Mouse (Mus musculus) lung, adult 2 months (tissue): ENCODE measurements around the gene Fgf5. TPM values are rescaled to one million over a fixed set of nuclear protein-coding genes. Genes with fewer than 3 reads are reported as not detected.

Source experiments
- DNase-seq: peaks from one replicate; pipeline ENCODE4 v3.0.0; 2022
- H3K4me1 ChIP-seq: fragments of 200-500 bp; 2 replicates; pipeline ENCODE4 v1.6.1; 2011; ENCODE audit warnings: low read length; ENCODE audit not compliant: control insufficient read depth, insufficient read depth
- H3K4me3 ChIP-seq: fragments of 200-500 bp; replicated peaks from 2 replicates; pipeline ENCODE3; 2011; ENCODE audit warnings: low read depth, mild to moderate bottlenecking, control low read depth, low read length; ENCODE audit errors: extremely low read depth
- CTCF ChIP-seq: fragments of 200-500 bp; IDR thresholded peaks from 2 replicates; pipeline ENCODE4 v1.5.1; 2011; ENCODE audit warnings: mild to moderate bottlenecking, low read length, control low read depth; ENCODE audit not compliant: insufficient read depth
- POLR2A ChIP-seq: fragments of 200-500 bp; IDR thresholded peaks from 2 replicates; pipeline ENCODE4 v1.6.1; 2011; ENCODE audit warnings: low read depth, mild to moderate bottlenecking, control low read depth, low read length, borderline replicate concordance; ENCODE audit errors: extremely low read depth
- WGBS: fragments of 180-500 bp; shearing (Covaris S2); methylation state at CpG from one replicate; pipeline ENCODE4 v1.1.7; 2018; 5-methylcytosine and 5-hydroxymethylcytosine counted together
- polyA plus RNA-seq: library from polyadenylated mRNA; depleted of rRNA; stranded (reverse); fragments of >200 nt; gene quantifications from 2 replicates; pipeline ENCODE4 v1.2.3, GENCODE M21; 2012

The Fgf5 gene
- polyA plus RNA-seq, 1 experiment = not detected

DNA sequence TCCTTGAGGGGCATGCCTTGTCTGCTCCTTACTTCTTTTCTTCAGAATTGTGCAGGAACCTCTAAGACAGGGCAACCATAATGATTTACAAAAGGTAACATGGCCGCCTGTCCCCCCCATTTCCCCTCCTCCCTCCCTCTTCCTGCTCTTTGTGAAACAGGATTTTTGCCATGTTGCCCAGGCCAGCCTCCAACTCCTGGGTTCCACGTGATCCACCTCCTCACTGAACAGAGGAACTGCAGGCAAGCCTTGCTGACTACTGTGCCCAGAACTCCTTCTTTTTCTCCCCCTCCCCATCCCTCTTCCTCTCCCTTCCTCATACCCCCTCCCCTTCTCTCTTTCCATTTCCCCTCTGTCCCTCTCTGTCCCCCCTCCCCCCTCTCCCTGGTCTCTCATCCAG is 6.5 kb upstream of the Fgf5 start:
- 40% methylated on average over 2 of the region's 2 CpGs for WGBS
- TF ChIP-seq POLR2A (no peak), CTCF (no peak)
- Histone ChIP-seq H3K4me1 (no peaks in the 10 kb centered on the region), H3K4me3 (no peak overlapping the region)
- no peak for DNase-seq

DNA sequence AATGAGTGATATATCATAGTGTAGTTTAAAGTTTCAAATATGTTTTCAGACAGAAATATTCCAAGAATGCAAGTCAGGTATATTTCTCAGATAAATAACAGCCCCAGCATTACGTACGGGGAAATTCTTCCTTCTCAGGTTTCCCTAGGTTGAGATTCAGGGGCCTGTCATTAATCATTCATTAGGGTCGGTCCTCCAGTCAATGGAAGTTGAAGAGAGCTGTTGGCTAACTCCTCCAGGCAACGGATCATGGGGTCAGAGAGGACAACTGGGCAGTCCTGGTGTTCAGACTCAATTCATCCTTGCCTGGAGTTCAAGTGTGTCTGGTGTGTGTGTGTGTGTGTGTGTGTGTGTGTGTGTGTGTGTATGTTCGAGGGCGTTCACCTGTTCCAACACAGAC is 837 bp upstream of the Fgf5 start:
- WGBS = 29% methylated on average over 6 of the region's 6 CpGs
- Histone ChIP-seq H3K4me1 (no peaks in the 10 kb centered on the region), H3K4me3 (no peak overlapping the region)
- TF ChIP-seq POLR2A (no peak), CTCF (no peak)
- DNase-seq = no peak

DNA sequence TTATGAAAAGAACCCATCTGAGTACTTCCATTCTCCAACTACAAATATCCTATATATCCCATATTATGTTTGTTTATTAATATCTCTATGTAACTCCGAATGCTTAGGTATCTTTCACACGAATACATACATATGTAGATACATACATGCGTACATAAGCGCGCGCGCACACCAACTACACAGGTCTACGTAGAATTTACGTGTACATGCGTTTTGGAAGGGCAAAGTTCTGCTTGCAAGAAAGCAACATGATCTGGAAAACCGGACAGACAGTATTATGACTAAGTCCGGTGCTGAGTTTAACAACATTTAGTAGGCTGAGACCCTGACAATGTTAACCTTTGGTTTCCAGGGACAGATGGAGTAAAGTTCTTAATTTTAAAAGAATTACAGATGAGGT is 1.2 kb downstream of the Fgf5 start:
- Histone ChIP-seq H3K4me1 (no peaks in the 10 kb centered on the region), H3K4me3 (no peak overlapping the region)
- WGBS = 12% methylated on average over 12 of the region's 12 CpGs
- TF ChIP-seq CTCF = no peak
- TF ChIP-seq POLR2A = no peak
- DNase-seq = no peak

DNA sequence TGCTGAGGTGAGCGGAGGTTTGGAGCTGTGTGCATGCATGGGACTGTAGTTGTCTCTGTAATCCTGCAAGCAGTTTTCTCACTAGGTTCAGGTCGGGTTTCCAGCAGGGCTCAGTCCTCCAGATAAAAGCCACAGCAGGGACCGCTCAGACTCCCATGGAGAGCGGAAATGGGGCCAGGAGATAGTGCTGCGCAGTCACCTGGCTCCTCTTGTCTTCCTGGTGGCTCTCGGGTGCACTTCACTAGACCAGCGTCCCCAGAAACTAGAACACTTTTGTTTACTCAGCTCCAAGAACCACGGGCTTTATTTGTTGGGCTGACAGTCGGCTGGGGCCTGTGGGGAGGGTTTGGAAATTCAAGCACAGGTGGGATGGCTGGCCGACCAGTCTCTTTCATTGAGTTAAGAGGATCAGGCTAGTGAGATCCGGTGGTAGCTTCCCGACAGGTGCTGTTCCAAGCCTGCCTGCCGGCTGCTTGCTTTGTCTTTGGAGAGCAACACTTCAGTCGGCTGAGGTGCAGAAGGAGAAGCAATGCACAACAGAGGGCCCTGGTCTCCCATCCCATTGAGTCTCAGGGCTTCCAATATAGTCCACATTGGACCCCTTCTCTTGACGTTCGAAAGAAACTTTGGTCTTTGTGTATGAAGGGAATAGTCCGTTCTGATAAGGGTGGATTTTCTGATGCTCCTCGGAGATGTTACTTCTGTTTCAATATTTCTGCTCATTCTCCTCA is 1.9 kb downstream of the Fgf5 start:
- DNase-seq = no peak
- TF ChIP-seq POLR2A (no peak), CTCF (no peak)
- WGBS = 21% methylated on average over 18 of the region's 18 CpGs
- H3K4me1 ChIP-seq = no peaks in the 10 kb centered on the region
- H3K4me3 ChIP-seq = no peak overlapping the region

DNA sequence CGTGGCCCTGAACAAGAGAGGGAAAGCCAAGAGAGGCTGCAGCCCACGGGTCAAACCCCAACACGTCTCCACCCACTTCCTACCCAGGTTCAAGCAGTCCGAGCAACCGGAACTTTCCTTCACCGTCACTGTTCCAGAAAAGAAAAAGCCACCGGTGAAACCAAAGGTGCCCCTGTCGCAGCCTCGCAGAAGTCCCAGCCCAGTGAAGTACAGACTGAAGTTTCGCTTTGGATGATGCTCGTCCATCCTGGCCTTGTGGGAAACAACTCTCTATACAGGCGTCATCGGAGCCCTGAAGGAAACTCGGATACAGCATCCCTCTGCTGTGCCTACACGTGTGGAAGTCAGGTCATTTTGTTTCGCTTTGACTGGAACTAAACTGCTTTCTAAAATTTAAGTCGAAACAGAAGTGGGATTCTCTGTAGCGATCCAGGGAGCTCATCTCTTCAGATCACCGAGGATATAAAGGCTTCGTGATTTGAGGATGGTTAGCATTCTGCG is 21.4 kb downstream of the Fgf5 start:
- WGBS = 86% methylated on average over 21 of the region's 21 CpGs
- Histone ChIP-seq H3K4me1 (no peaks in the 10 kb centered on the region), H3K4me3 (no peak overlapping the region)
- TF ChIP-seq POLR2A (no peak), CTCF (no peak)
- no peak for DNase-seq

DNA sequence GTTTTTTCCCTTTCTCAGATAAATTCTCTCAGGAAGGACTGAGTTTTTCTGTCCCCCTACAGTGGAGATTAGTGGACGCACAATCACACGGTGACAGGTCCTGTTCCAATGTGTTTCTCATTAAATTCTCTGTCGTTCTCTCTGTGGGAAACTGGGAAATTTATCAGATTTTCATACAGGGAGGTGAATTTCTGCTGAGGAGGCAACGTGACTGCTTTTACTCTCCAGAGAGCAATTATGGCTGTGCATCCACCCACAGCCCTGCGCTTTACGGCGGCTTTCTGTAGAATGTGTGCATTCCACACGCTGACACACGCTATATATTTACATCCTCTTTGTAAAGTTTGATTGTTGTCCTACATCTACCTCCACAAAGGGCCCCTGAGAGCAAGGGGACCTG is 28.0 kb downstream of the Fgf5 start:
- Histone ChIP-seq H3K4me1 (no peaks in the 10 kb centered on the region), H3K4me3 (no peak overlapping the region)
- DNase-seq = no peak
- TF ChIP-seq POLR2A (no peak), CTCF (no peak)
- 61% methylated on average over 9 of the region's 9 CpGs for WGBS

DNA sequence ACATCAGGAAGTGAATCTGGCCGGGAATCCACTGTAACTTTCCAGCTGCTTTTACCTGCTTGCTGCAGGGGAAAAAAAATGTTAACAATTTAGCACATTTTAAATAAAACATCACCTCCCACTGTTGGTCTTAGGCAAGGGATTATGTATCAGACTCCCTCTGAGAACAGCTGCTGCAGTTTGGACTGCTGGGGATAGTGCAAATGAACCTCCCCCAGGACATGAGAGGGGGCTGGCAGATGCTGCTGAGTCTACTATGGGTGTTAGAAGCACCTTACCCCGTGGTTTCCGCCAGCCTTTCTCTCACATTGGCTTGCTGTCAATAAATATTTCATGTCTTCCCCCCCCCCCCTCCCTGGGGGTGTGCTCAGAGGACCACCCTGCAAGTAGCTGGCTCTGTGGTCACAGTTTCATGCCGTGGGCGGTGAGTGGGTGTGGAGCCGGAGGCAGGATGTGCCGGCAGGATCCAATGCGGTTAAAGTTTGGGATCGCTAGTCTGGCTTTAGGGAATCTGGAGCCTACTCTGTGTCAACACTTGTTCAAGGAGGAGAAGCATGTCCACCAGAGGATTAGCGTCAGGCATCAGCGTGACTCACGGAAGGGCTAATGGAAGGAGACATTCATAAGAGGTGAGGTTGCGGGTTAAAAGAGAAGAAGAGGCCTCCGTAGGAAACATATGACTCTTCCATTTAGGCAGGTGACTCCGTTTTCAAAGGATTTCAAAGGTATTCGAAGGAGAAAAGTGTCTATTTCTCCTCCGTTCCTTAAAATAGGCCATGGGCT is 29.9 kb downstream of the Fgf5 start:
- TF ChIP-seq POLR2A (no peak), CTCF (no peak)
- DNase-seq = no peak
- WGBS = 28% methylated on average over 17 of the region's 17 CpGs

DNA sequence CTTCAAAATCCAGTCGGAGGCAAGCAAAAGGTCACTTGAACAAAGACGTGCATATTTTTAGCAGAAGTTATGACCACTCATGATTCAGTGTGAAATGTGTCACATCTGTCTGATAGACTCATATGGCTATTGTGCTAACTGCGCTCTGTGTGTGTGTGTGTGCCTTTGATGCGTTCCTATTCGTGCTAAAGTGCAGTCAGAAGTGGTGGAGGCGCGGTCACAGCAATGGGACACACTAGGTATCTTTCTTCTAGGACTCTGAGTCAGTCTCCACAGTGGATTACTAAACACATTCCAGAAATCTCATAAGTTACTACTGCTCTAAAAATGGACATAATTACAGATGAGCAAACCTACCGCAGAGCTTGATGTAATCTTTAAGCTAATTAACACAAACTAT is 36.7 kb downstream of the Fgf5 start:
- Histone ChIP-seq H3K4me1 (no peaks in the 10 kb centered on the region; the same call in 1 of the 2 replicates), H3K4me3 (no peak overlapping the region)
- no peak for DNase-seq
- 83% methylated on average over 8 of the region's 8 CpGs for WGBS
- no peak for TF ChIP-seq CTCF
- no peak for TF ChIP-seq POLR2A

More for the DNA sequence above, 29.9 kb downstream of the Fgf5 start:
- H3K4me1 ChIP-seq = no peaks in the 10 kb centered on the region
- no peak overlapping the region for H3K4me3 ChIP-seq

DNA sequence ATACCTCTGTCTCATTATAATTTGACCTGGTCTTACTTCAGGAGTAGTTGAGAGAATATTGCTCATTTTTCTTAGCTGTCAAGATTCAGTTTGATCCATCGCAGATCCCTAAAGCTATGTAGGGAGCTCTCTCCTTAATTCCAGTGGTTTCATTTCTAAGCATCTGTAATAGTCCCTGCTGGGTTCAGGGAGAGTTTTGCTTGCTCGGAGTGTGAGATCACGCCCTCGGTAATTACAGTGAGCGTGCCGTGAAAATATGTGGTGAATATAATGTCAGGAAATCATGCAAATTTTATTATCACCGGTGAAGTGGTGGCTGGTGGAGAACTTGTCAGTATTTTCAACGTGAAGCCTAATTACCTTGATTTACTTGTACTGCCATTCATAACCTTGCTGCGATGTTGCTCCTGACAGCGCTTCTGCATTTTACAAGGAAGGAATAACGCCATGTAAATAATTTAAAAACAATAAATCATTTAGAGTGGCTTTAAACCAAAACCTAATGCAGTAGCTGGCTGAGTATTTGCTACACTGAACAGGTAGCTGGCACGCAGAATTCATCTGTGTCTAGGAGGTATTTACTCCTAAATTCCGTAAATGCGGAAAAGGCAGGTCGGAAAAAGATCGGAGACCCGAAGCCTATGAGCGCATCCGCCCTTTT is 38.5 kb downstream of the Fgf5 start:
- 5% methylated on average over 19 of the region's 19 CpGs for WGBS
- H3K4me1 ChIP-seq = no peaks in the 10 kb centered on the region; the same call in 1 of the 2 replicates
- no peak for DNase-seq
- TF ChIP-seq CTCF (no peak), POLR2A (no peak)
- no peak overlapping the region for H3K4me3 ChIP-seq
